Mouse (Mus musculus) G1E (cell line): Measurements from ENCODE around the gene Trappc2. TPM values are rescaled to one million over a fixed set of nuclear protein-coding genes. Genes with fewer than 3 reads are reported as not detected.

ENCODE experiments used
- ATAC-seq: 2 replicates; pipeline ENCODE4 v1.8.0; 2016; ENCODE audit warnings: mild to moderate bottlenecking; ENCODE audit not compliant: insufficient number of reproducible peaks, poor library complexity, low FRiP score, severe bottlenecking; ENCODE audit errors: extremely low read depth
- DNase-seq: peaks from one replicate; pipeline ENCODE4 v3.0.0; 2012; ENCODE audit warnings: low spot score
- H3K27me3 ChIP-seq: 2 replicates; pipeline ENCODE4 v1.6.1; 2012; ENCODE audit warnings: mild to moderate bottlenecking, low read length, inconsistent platforms; ENCODE audit not compliant: insufficient read depth
- H3K36me3 ChIP-seq: replicated peaks from 2 replicates; pipeline ENCODE3; 2012; ENCODE audit warnings: mild to moderate bottlenecking, inconsistent platforms
- H3K4me1 ChIP-seq: 2 replicates; pipeline ENCODE4 v1.6.1; 2012; ENCODE audit warnings: low read depth, low read length, inconsistent platforms, mixed read lengths; ENCODE audit not compliant: insufficient read depth
- H3K4me3 ChIP-seq: 2 replicates; pipeline ENCODE4 v1.5.1; 2012; ENCODE audit warnings: low read depth, mild to moderate bottlenecking, inconsistent platforms, low read length, moderate library complexity, mixed read lengths
- H3K9me3 ChIP-seq: replicated peaks from 2 replicates; pipeline ENCODE4 v1.6.1; 2012; ENCODE audit warnings: inconsistent platforms
- CTCF ChIP-seq: IDR thresholded peaks from 2 replicates; pipeline ENCODE4 v1.5.1; 2012; ENCODE audit warnings: low read depth, low read length, inconsistent platforms, mixed read lengths
- GATA1 ChIP-seq: IDR thresholded peaks from 2 replicates; pipeline ENCODE4 v1.6.1; 2012; ENCODE audit warnings: borderline replicate concordance, low read length, inconsistent platforms, mixed read lengths
- GATA2 ChIP-seq: IDR thresholded peaks from 2 replicates; pipeline ENCODE4 v1.6.1; 2012; ENCODE audit warnings: low read depth, low read length, inconsistent platforms, borderline replicate concordance
- POLR2AphosphoS5 ChIP-seq: IDR thresholded peaks from 2 replicates; pipeline ENCODE4 v1.6.1; 2012; ENCODE audit warnings: low read depth, low read length, inconsistent platforms; ENCODE audit not compliant: insufficient replicate concordance
- TAL1 ChIP-seq: conservative IDR thresholded peaks from 2 replicates; pipeline ENCODE4 v1.6.1; 2012; ENCODE audit warnings: low read depth, low read length, inconsistent platforms, mixed read lengths
- polyA plus RNA-seq: library from polyadenylated mRNA; stranded (reverse); fragments of >175 nt; gene quantifications from 2 replicates; pipeline ENCODE4 v1.2.3, GENCODE M21; 2012
- total RNA-seq, 2 experiments: library from RNA; stranded (forward) in 1 of 2; stranded (reverse) in 1 of 2; fragments of 200-1000 nt in 1 of 2; fragments of >200 nt in 1 of 2; fragmentation: Nextera tagmentation in 1 of 2; gene quantifications; 2 replicates each; pipeline ENCODE4 v1.2.3; 2014 to 2017

Trappc2 gene
- total and polyA plus RNA-seq, 3 experiments: 0.26 to 13.4 (median 11.7) TPM

DNA sequence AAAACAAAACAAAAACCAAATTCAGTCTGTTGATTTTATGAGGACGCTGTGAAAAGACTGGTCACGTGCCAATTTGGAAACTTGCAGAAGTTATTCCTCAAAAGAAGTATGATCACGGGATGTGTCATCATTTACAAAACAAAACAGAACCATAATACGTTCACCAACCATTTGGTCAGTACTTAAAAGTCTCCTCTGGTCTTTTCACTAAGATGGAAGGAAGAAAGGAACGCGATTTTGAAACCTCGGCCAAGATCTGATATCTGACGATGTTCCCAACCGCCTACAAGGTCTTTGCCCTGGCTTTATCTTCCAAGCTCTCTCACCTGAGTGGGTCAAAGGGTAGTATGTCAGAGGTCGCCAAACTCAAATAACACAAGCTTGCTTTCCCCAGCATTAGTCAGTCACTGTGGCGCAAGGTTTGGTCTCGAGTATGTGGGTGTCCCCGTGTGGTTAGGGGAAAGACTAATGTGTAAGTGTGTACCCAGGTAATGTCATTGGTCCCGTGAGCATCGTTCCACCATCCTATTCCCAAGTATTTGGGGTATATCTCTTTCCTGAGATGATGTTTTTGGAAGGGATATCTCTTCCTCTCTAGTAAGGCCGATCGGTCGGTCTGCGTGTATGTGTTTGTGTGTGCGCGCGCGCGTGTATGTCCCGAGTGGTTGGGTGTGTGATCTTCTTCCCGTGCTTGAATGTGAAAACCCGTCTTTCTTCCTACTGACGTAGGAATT lies 38.4 kb downstream of the Trappc2 start:
- H3K4me3 ChIP-seq: peak overlapping the region; percentile 77
- no peaks in the 10 kb centered on the region; the same call in 1 of the 2 replicates for H3K4me1 ChIP-seq
- no peak for TF ChIP-seq POLR2AphosphoS5
- no peak for TF ChIP-seq CTCF
- DNase-seq: peak; percentile 1
- H3K27me3 ChIP-seq: no peaks in the 10 kb centered on the region
- H3K9me3 ChIP-seq: no peaks in the 10 kb centered on the region
- H3K36me3 ChIP-seq: peaks cover 30% of the 10 kb centered on the region
- no peak for ATAC-seq

GRCm38 (mm10) chrX:166479365-166479983 lies 39.1 kb downstream of the Trappc2 start, which contains the start of gene Rab9:
Gene Rab9, minus strand, starts transcription at chrX:166479867.
- H3K27me3 ChIP-seq: no peaks in the 10 kb centered on the region
- peak within 1 kb of the TSS; percentile 77 for H3K4me3 ChIP-seq
- peaks cover 25% of the 10 kb centered on the region for H3K36me3 ChIP-seq
- DNase-seq: peak; percentile 82
- TF ChIP-seq TAL1: no peak
- TF ChIP-seq CTCF: no peak
- TF ChIP-seq GATA2: no peak
- TF ChIP-seq POLR2AphosphoS5: no peak
- no peak for TF ChIP-seq GATA1
- no peaks in the 10 kb centered on the region; the same call in 1 of the 2 replicates for H3K4me1 ChIP-seq
- ATAC-seq: peak; percentile 99
- H3K9me3 ChIP-seq: no peaks in the 10 kb centered on the region

DNA sequence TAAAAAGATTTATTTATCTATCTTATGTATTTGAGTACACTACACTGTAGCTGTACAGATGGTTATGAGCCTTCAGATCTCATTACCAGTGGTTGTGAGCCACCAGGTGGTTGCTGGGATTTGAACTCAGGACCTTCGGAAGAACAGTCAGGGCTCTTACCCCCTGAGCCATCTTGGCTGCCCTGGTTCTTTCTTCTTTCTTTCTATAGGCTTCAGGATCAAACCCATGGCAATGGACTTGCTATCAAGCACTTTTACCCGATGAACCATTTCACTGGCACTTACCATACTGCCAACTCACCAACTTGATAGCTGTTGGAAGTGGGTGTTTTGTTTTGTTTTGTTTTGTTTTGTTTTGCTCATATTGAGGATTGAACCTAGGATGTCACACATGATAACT lies 54.7 kb downstream of the Trappc2 start:
- H3K36me3 ChIP-seq: no peaks in the 10 kb centered on the region
- TF ChIP-seq GATA2: no peak
- no peak for TF ChIP-seq POLR2AphosphoS5
- TF ChIP-seq CTCF: no peak
- no peak for TF ChIP-seq GATA1
- TF ChIP-seq TAL1: no peak
- no peaks in the 10 kb centered on the region for H3K9me3 ChIP-seq
- no peak for DNase-seq
- H3K4me3 ChIP-seq: no peak overlapping the region
- no peaks in the 10 kb centered on the region for H3K27me3 ChIP-seq
- no peak for ATAC-seq
- peaks cover 2% of the 10 kb centered on the region; the same call in 1 of the 2 replicates for H3K4me1 ChIP-seq

DNA sequence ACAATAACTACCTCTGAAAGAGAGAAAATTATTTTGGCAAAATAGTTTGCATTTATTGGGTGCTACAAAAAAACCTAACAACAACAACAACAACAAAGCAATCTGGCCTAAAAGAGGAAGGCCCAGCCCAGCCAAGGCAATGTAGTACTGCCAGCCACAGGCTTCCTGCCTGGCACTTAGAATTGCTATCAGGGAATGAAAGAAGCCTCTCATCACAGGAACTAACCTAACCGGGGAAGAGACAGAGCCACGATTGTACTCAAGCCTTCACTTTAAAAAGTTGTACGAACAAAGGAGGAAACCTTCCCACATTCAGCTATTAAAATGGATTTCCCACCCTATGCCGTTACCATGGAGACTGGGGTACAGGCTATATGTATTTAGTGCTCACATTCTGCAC lies 57.4 kb downstream of the Trappc2 start:
- H3K9me3 ChIP-seq: no peaks in the 10 kb centered on the region
- DNase-seq: no peak
- H3K4me3 ChIP-seq: no peak overlapping the region
- peaks cover 9% of the 10 kb centered on the region for H3K36me3 ChIP-seq
- H3K4me1 ChIP-seq: peaks cover 2% of the 10 kb centered on the region; the same call in 1 of the 2 replicates
- TF ChIP-seq CTCF (no peak), GATA2 (no peak), TAL1 (no peak), GATA1 (no peak), POLR2AphosphoS5 (no peak)
- ATAC-seq: no peak
- no peaks in the 10 kb centered on the region for H3K27me3 ChIP-seq

GRCm38 (mm10) chrX:166499496-166500190 lies 59.3 kb downstream of the Trappc2 start:
- Histone ChIP-seq H3K36me3 (peaks cover 22% of the 10 kb centered on the region), H3K4me3 (no peak overlapping the region), H3K27me3 (no peaks in the 10 kb centered on the region), H3K9me3 (no peaks in the 10 kb centered on the region), H3K4me1 (peaks cover 2% of the 10 kb centered on the region; the same call in 1 of the 2 replicates)
- ATAC-seq (no peak), DNase-seq (no peak)
- no peak for TF ChIP-seq CTCF
- TF ChIP-seq POLR2AphosphoS5: no peak
- TF ChIP-seq GATA1: no peak
- no peak for TF ChIP-seq TAL1
- TF ChIP-seq GATA2: no peak

Other genes starting within 250 kb of the Trappc2 start
- gene Gpm6b, start 201.7 kb upstream of the Trappc2 start, total RNA-seq (2014; fragmentation: Nextera tagmentation): 4.7 TPM in 1 of 2 replicates, not detected in the other
- 0.12 and 0.16 TPM in 2 replicates for gene Gpm6b, start 201.7 kb upstream of the Trappc2 start, total RNA-seq (2017)
- not detected in 2 replicates for gene Gpm6b, start 201.7 kb upstream of the Trappc2 start, polyA plus RNA-seq
- gene Ofd1, start 130 bp downstream of the Trappc2 start, total RNA-seq (2014; fragmentation: Nextera tagmentation): 14.8 and 16.0 TPM in 2 replicates
- gene Ofd1, start 130 bp downstream of the Trappc2 start, total RNA-seq (2017): 9.9 and 12.2 TPM in 2 replicates
- gene Ofd1, start 130 bp downstream of the Trappc2 start, polyA plus RNA-seq: 3.0 and 3.1 TPM in 2 replicates
- gene Rab9, start 39.3 kb downstream of the Trappc2 start, total RNA-seq (2014; fragmentation: Nextera tagmentation): 44.6 and 62.4 TPM in 2 replicates
- gene Rab9, start 39.3 kb downstream of the Trappc2 start, total RNA-seq (2017): 77.6 and 83.3 TPM in 2 replicates
- gene Rab9, start 39.3 kb downstream of the Trappc2 start, polyA plus RNA-seq: 1.4 and 2.4 TPM in 2 replicates
- 15.8 and 19.1 TPM in 2 replicates for gene Tceanc, start 78.0 kb downstream of the Trappc2 start, total RNA-seq (2014; fragmentation: Nextera tagmentation)
- gene Tceanc, start 78.0 kb downstream of the Trappc2 start, total RNA-seq (2017): 10.8 and 12.6 TPM in 2 replicates
- gene Tceanc, start 78.0 kb downstream of the Trappc2 start, polyA plus RNA-seq: 0.86 and 0.91 TPM in 2 replicates
- gene Egfl6, start 145.1 kb downstream of the Trappc2 start, total RNA-seq (2014; fragmentation: Nextera tagmentation): not detected in 2 replicates
- not detected in 2 replicates for gene Egfl6, start 145.1 kb downstream of the Trappc2 start, total RNA-seq (2017)
- gene Egfl6, start 145.1 kb downstream of the Trappc2 start, polyA plus RNA-seq: not detected in 2 replicates